Mouse (Mus musculus) bone marrow macrophage, adult 2 months (primary cell): ENCODE measurements around the gene Gm30083.

Source experiments
- CTCF ChIP-seq: IDR thresholded peaks from 2 replicates; pipeline ENCODE4 v1.5.1; 2012; ENCODE audit warnings: low read depth, mild to moderate bottlenecking, low read length, moderate library complexity
- POLR2A ChIP-seq: IDR thresholded peaks from 2 replicates; pipeline ENCODE4 v1.6.1; 2012; ENCODE audit warnings: mild to moderate bottlenecking, low read depth, low read length, borderline replicate concordance

DNA sequence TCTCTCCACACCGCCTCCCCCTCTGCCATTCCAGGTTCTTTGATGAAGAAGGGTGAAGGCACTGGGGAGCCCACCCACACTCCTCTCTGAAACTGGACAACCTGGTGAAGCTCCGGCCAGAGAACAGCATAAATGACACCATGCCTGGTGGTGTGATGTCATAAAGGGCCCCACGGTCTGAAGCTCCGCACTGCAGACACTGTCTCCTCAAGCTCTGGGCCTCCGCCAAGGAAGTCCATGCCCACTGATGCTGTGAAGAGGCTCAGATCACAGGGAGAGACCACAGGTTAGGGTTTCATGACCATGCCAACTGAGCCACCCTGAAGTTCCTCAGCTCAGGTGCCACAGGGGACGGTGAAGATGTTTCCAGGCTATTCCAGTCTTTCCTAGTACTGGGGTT lies 37.5 kb upstream of the Gm30083 start, which contains the start of gene Antxrl:
- TF ChIP-seq CTCF (no peak), POLR2A (no peak)
